ENCODE assay signal across 14 mouse cellular contexts in genomic region chr6:115758981-115759435, GRCm38 (mm10). TPM values are rescaled to one million over a fixed set of nuclear protein-coding genes. Genes with fewer than 3 reads are reported as not detected.
DNase-seq lines count a peak whose midpoint lies in the region; ATAC-seq and TF ChIP-seq lines count a peak whose summit lies in the region.
"Had no signal": no experiment of that assay in that cellular context is flagged by ENCODE, and none has a peak within 500 bp of the region (broad histone marks: within the 10 kb centered on the region; RNA-seq: fewer than 3 reads in every experiment).

No protein-coding gene starts in this region.

- H3K4me2 ChIP-seq in hindbrain, embryonic 11.5 days (replicated peaks; ENCODE audit: low read depth, low read length), result no peak overlapping the region
- peak overlapping the region; percentile 74 for H3K4me2 ChIP-seq in liver, postnatal 0 days (ENCODE audit: low read depth, low read length)
- H3K4me2 ChIP-seq in neural tube, embryonic 15.5 days, result no peak overlapping the region
- H3K4me2 ChIP-seq: heart, embryonic 15.5 days; lung, embryonic 14.5 days; neural tube, embryonic 12.5 days had no signal

- no peaks in the 10 kb centered on the region for H3K27me3 ChIP-seq in hindbrain, embryonic 10.5 days (ENCODE audit: insufficient read depth, poor library complexity, severe bottlenecking)
- no peaks in the 10 kb centered on the region for H3K27me3 ChIP-seq in hindbrain, embryonic 11.5 days (ENCODE audit: control insufficient read depth, insufficient read depth, low read length)
- H3K27me3 ChIP-seq in liver, postnatal 0 days (ENCODE audit: insufficient read depth, low read length), result no peaks in the 10 kb centered on the region
- no peaks in the 10 kb centered on the region for H3K27me3 ChIP-seq in neural tube, embryonic 15.5 days (replicated peaks)
- no peaks in the 10 kb centered on the region for H3K27me3 ChIP-seq in kidney, adult 2 months (replicated peaks; ENCODE audit: control insufficient read depth, insufficient read depth, low read length)
- H3K27me3 ChIP-seq: CH12.LX; heart, embryonic 15.5 days; neural tube, embryonic 12.5 days had no signal

- H3K4me1 ChIP-seq in hindbrain, embryonic 10.5 days (replicated peaks), result peaks cover 54% of the 10 kb centered on the region
- H3K4me1 ChIP-seq in hindbrain, embryonic 11.5 days (replicated peaks; ENCODE audit: control insufficient read depth, insufficient read depth, low read length), result peaks cover 8% of the 10 kb centered on the region; the same call in 1 of the 2 replicates
- peaks cover 43% of the 10 kb centered on the region for H3K4me1 ChIP-seq in liver, postnatal 0 days (ENCODE audit: insufficient read depth)
- peaks cover 20% of the 10 kb centered on the region for H3K4me1 ChIP-seq in neural tube, embryonic 15.5 days
- no peaks in the 10 kb centered on the region; the same call in 1 of the 2 replicates for H3K4me1 ChIP-seq in kidney, adult 2 months (ENCODE audit: control insufficient read depth, insufficient read depth, low read length)

- no peak for TF ChIP-seq POLR2A in kidney, adult 2 months (IDR thresholded peaks at IDR 0.05; ENCODE audit: low read depth, low read length)

- ATAC-seq in hindbrain, embryonic 11.5 days (ENCODE audit: low FRiP score), result no peak
- peak; percentile 56 for ATAC-seq in erythroblast, adult 5-6 weeks (replicated peaks; ENCODE audit: low FRiP score, poor library complexity, severe bottlenecking)
- peak; percentile 87 for ATAC-seq in liver, postnatal 0 days
- ATAC-seq in neural tube, embryonic 15.5 days (ENCODE audit: low FRiP score), result no peak

- peak overlapping the region; percentile 60 for H3K27ac ChIP-seq in hindbrain, embryonic 10.5 days
- no peak overlapping the region for H3K27ac ChIP-seq in hindbrain, embryonic 11.5 days (ENCODE audit: low read depth, low read length)
- H3K27ac ChIP-seq in liver, postnatal 0 days (ENCODE audit: low read depth), result peak overlapping the region; percentile 79
- no peak overlapping the region for H3K27ac ChIP-seq in neural tube, embryonic 15.5 days (replicated peaks)
- no peak overlapping the region for H3K27ac ChIP-seq in kidney, adult 2 months (ENCODE audit: insufficient read depth, low read depth, low read length)
- H3K27ac ChIP-seq: heart, embryonic 15.5 days; neural tube, embryonic 12.5 days had no signal

- no peak for TF ChIP-seq EP300 in liver, postnatal 0 days (IDR thresholded peaks at IDR 0.05; ENCODE audit: low read depth)

- TF ChIP-seq CTCF in liver, postnatal 0 days (IDR thresholded peaks at IDR 0.05; ENCODE audit: low read depth), result 0 out of 2 replicates have a peak, but pooled peaks have one; percentile 9
- no peak for TF ChIP-seq CTCF in kidney, adult 2 months (conservative IDR thresholded peaks at IDR 0.05; ENCODE audit: insufficient read depth, insufficient read length, low read depth, low read length)

- 69% methylated on average over 9 of the region's 9 CpGs for WGBS in hindbrain, embryonic 10.5 days
- WGBS in hindbrain, embryonic 11.5 days, result 72% methylated on average over 9 of the region's 9 CpGs
- 46% methylated on average over 9 of the region's 9 CpGs for WGBS in liver, postnatal 0 days (ENCODE audit: insufficient replicate concordance)
- 60% methylated on average over 9 of the region's 9 CpGs for WGBS in neural tube, embryonic 15.5 days
- WGBS in kidney, adult 2 months, result 34% methylated on average over 9 of the region's 9 CpGs

- no peaks in the 10 kb centered on the region for H3K9me3 ChIP-seq in hindbrain, embryonic 10.5 days
- no peaks in the 10 kb centered on the region for H3K9me3 ChIP-seq in hindbrain, embryonic 11.5 days (ENCODE audit: control insufficient read depth, low read length)
- no peaks in the 10 kb centered on the region for H3K9me3 ChIP-seq in liver, postnatal 0 days (ENCODE audit: low read length)
- no peaks in the 10 kb centered on the region for H3K9me3 ChIP-seq in neural tube, embryonic 15.5 days (replicated peaks)
- H3K9me3 ChIP-seq: heart, embryonic 15.5 days; neural tube, embryonic 12.5 days had no signal

- no peak for DNase-seq in hindbrain, embryonic 10.5 days (ENCODE audit: low spot score)
- no peak for DNase-seq in hindbrain, embryonic 11.5 days (ENCODE audit: low spot score)
- peak; percentile 42 for DNase-seq in 3134 (ENCODE audit: extremely low read depth, insufficient read length, low spot score)
- DNase-seq in liver, postnatal 0 days, result peak; percentile 85
- DNase-seq in layer of hippocampus, adult 18-20 months (ENCODE audit: low spot score in 2 of 2), result no peak
- DNase-seq in kidney, adult 2 months, result no peak
- DNase-seq: adrenal gland, adult 8-10 months; cerebellum, postnatal 14 days had no signal

- H3K4me3 ChIP-seq in hindbrain, embryonic 10.5 days, result no peak overlapping the region
- H3K4me3 ChIP-seq in hindbrain, embryonic 11.5 days (ENCODE audit: low read depth, low read length), result no peak overlapping the region
- H3K4me3 ChIP-seq in liver, postnatal 0 days (ENCODE audit: low read depth, low read length), result peak overlapping the region; percentile 38
- no peak overlapping the region for H3K4me3 ChIP-seq in neural tube, embryonic 15.5 days (replicated peaks)
- H3K4me3 ChIP-seq in kidney, adult 2 months (ENCODE audit: insufficient read depth, low read depth, low read length), result no peak overlapping the region
- H3K4me3 ChIP-seq: heart, embryonic 15.5 days; neural tube, embryonic 12.5 days had no signal

- H3K36me3 ChIP-seq in hindbrain, embryonic 10.5 days, result no peaks in the 10 kb centered on the region
- H3K36me3 ChIP-seq in hindbrain, embryonic 11.5 days (ENCODE audit: control insufficient read depth, insufficient read depth, low read length), result no peaks in the 10 kb centered on the region
- no peaks in the 10 kb centered on the region for H3K36me3 ChIP-seq in liver, postnatal 0 days (replicated peaks; ENCODE audit: insufficient read depth, low read length)
- H3K36me3 ChIP-seq in neural tube, embryonic 15.5 days, result no peaks in the 10 kb centered on the region
- H3K36me3 ChIP-seq in kidney, adult 2 months (ENCODE audit: control insufficient read depth, insufficient read depth, low read length), result no peaks in the 10 kb centered on the region
- H3K36me3 ChIP-seq: heart, embryonic 15.5 days; neural tube, embryonic 12.5 days had no signal

- H3K9ac ChIP-seq in hindbrain, embryonic 11.5 days (ENCODE audit: low read depth, low read length), result no peak overlapping the region
- H3K9ac ChIP-seq in liver, postnatal 0 days (replicated peaks), result peak overlapping the region; percentile 59
- H3K9ac ChIP-seq in neural tube, embryonic 15.5 days (replicated peaks), result no peak overlapping the region
- H3K9ac ChIP-seq: heart, embryonic 15.5 days; lung, embryonic 14.5 days; neural tube, embryonic 12.5 days had no signal

RNA-seq across cellular contexts. Expression of gene Tmem40, which starts 3.2 kb away (rescaled TPM):
- polyA plus RNA-seq in hindbrain, embryonic 10.5 days (2016; fragmentation: Nextera tagmentation; extraction: Ambion mirVana), result 2.2 and 3.2 TPM in 2 replicates
- 1.9 and 2.1 TPM in 2 replicates for polyA plus RNA-seq in hindbrain, embryonic 11.5 days (2014; fragmentation: Nextera tagmentation; extraction: Ambion mirVana)
- total RNA-seq in erythroblast, adult 5-6 weeks (2015; ENCODE audit: low replicate concordance), result 1.7 and 10.2 TPM in 2 replicates
- 7.4 and 10.6 TPM in 2 replicates for total RNA-seq in erythroblast, adult 5-6 weeks (2017; ENCODE audit: low replicate concordance)
- 18.9 and 21.2 TPM in 2 replicates for polyA plus RNA-seq in liver, postnatal 0 days (2015; fragmentation: Nextera tagmentation; extraction: Ambion mirVana)
- under 1 TPM in 1 of 2 experiments, not detected in 1; 0.52 TPM for total RNA-seq in layer of hippocampus, adult 18-20 months (2021)
- 1.6 and 1.8 TPM in 2 replicates for polyA plus RNA-seq in neural tube, embryonic 15.5 days (2015; fragmentation: Nextera tagmentation; extraction: Ambion mirVana)
- 0.50 TPM in 2 replicates for polyA plus RNA-seq in kidney, adult 2 months (2012; rRNA removed)
- total RNA-seq: adrenal gland, adult 8-10 months; CH12.LX had no signal

RNA-seq across cellular contexts. Expression of gene Cand2, which starts 15.3 kb away (rescaled TPM):
- polyA plus RNA-seq in hindbrain, embryonic 10.5 days (2016; fragmentation: Nextera tagmentation; extraction: Ambion mirVana), result 51.1 and 53.9 TPM in 2 replicates
- 20.2 and 23.3 TPM in 2 replicates for polyA plus RNA-seq in hindbrain, embryonic 11.5 days (2014; fragmentation: Nextera tagmentation; extraction: Ambion mirVana)
- total RNA-seq in erythroblast, adult 5-6 weeks (2015; ENCODE audit: low replicate concordance), result 0.21 TPM in 1 of 2 replicates, not detected in the other
- total RNA-seq in erythroblast, adult 5-6 weeks (2017; ENCODE audit: low replicate concordance), result 0.14 and 0.17 TPM in 2 replicates
- polyA plus RNA-seq in liver, postnatal 0 days (2015; fragmentation: Nextera tagmentation; extraction: Ambion mirVana), result 0.59 and 0.61 TPM in 2 replicates
- 1 to 10 TPM; 2.7 to 2.8 TPM for total RNA-seq in layer of hippocampus, adult 18-20 months (2021)
- 9.8 and 12.2 TPM in 2 replicates for polyA plus RNA-seq in neural tube, embryonic 15.5 days (2015; fragmentation: Nextera tagmentation; extraction: Ambion mirVana)
- polyA plus RNA-seq in kidney, adult 2 months (2012; rRNA removed), result 4.0 and 4.3 TPM in 2 replicates

RNA-seq across cellular contexts. Expression of gene Rpl32, which starts 49.5 kb away (rescaled TPM):
- polyA plus RNA-seq in hindbrain, embryonic 10.5 days (2016; fragmentation: Nextera tagmentation; extraction: Ambion mirVana), result 1,744 and 1,823 TPM in 2 replicates
- 1,766 and 1,778 TPM in 2 replicates for polyA plus RNA-seq in hindbrain, embryonic 11.5 days (2014; fragmentation: Nextera tagmentation; extraction: Ambion mirVana)
- 738 and 1,031 TPM in 2 replicates for total RNA-seq in erythroblast, adult 5-6 weeks (2015; ENCODE audit: low replicate concordance)
- total RNA-seq in erythroblast, adult 5-6 weeks (2017; ENCODE audit: low replicate concordance), result 502 and 613 TPM in 2 replicates
- 1,354 and 1,414 TPM in 2 replicates for polyA plus RNA-seq in liver, postnatal 0 days (2015; fragmentation: Nextera tagmentation; extraction: Ambion mirVana)
- total RNA-seq in layer of hippocampus, adult 18-20 months (2021), result 100 to 1,000 TPM; 497 to 528 TPM
- 1,019 and 1,216 TPM in 2 replicates for polyA plus RNA-seq in neural tube, embryonic 15.5 days (2015; fragmentation: Nextera tagmentation; extraction: Ambion mirVana)
- 499 and 560 TPM in 2 replicates for polyA plus RNA-seq in kidney, adult 2 months (2012; rRNA removed)

Comparison
In these comparisons a context has a peak if more than half of its experiments do, and no peak if none do; other contexts are left out.
1. H3K27ac ChIP-seq: peak in hindbrain, embryonic 10.5 days (single experiment) and liver, postnatal 0 days (single experiment); none in hindbrain, embryonic 11.5 days (single experiment), neural tube, embryonic 15.5 days (single experiment) and kidney, adult 2 months (single experiment).
2. DNase-seq: peak in 3134 (single experiment) and liver, postnatal 0 days (single experiment); none in hindbrain, embryonic 10.5 days (single experiment), hindbrain, embryonic 11.5 days (single experiment), layer of hippocampus, adult 18-20 months (0 of 2) and kidney, adult 2 months (single experiment).
3. ATAC-seq: peak in erythroblast, adult 5-6 weeks (single experiment) and liver, postnatal 0 days (single experiment); none in hindbrain, embryonic 11.5 days (single experiment) and neural tube, embryonic 15.5 days (single experiment).